Mouse (Mus musculus) limb, embryonic 14.5 days (tissue): ENCODE measurements around the gene Tex19.2. TPM values are rescaled to one million over a fixed set of nuclear protein-coding genes. Genes with fewer than 3 reads are reported as not detected.
"Not testable (repeated sequence)": the region's sequence is repeated elsewhere in the genome, so short reads cannot be mapped to it uniquely, and the experiment has no call there.

ENCODE experiments used
- ATAC-seq: fragments of 200-750 bp; cut with Nextera tagmentation; 2 replicates; pipeline ENCODE4 v1.8.0; 2017; ENCODE audit warnings: low read depth, moderate number of reproducible peaks, moderate TSS enrichment; ENCODE audit not compliant: low FRiP score
- DNase-seq: peaks from one replicate; pipeline ENCODE4 v3.0.0-alpha.2; 2015; ENCODE audit warnings: low spot score
- H3K27ac ChIP-seq: fragments of 300-500 bp; sonication (generic); replicated peaks from 2 replicates; pipeline ENCODE4 v1.5.1; 2014; ENCODE audit warnings: low read depth, mild to moderate bottlenecking, low read length, moderate library complexity, mixed read lengths
- H3K27me3 ChIP-seq: fragments of 300-500 bp; sonication (generic); 2 replicates; pipeline ENCODE4 v1.6.1; 2014; ENCODE audit warnings: low read length, mixed read lengths; ENCODE audit not compliant: control insufficient read depth, insufficient read depth
- H3K36me3 ChIP-seq: fragments of 300-500 bp; sonication (generic); 2 replicates; pipeline ENCODE4 v1.6.1; 2014; ENCODE audit warnings: mild to moderate bottlenecking, low read length, moderate library complexity, mixed read lengths; ENCODE audit not compliant: control insufficient read depth, insufficient read depth
- H3K4me1 ChIP-seq: fragments of 300-500 bp; sonication (generic); 2 replicates; pipeline ENCODE4 v1.6.1; 2014; ENCODE audit warnings: antibody characterized with exemption, low read length, mixed read lengths; ENCODE audit not compliant: control insufficient read depth, insufficient read depth
- H3K4me2 ChIP-seq: fragments of 300-500 bp; sonication (generic); replicated peaks from 2 replicates; pipeline ENCODE4 v1.6.1; 2014; ENCODE audit warnings: low read depth, mild to moderate bottlenecking, low read length, moderate library complexity; ENCODE audit not compliant: severe bottlenecking
- H3K4me3 ChIP-seq: fragments of 300-500 bp; sonication (generic); replicated peaks from 2 replicates; pipeline ENCODE4 v1.5.1; 2014; ENCODE audit warnings: low read length
- H3K9ac ChIP-seq: fragments of 300-500 bp; sonication (generic); 2 replicates; pipeline ENCODE4 v1.6.1; 2014; ENCODE audit warnings: mild to moderate bottlenecking, low read depth, low read length, moderate library complexity; ENCODE audit not compliant: severe bottlenecking
- H3K9me3 ChIP-seq: fragments of 300-500 bp; sonication (generic); 2 replicates; pipeline ENCODE4 v1.6.1; 2016; ENCODE audit warnings: low read length; ENCODE audit not compliant: control insufficient read depth
- POLR2A ChIP-seq: fragments of 200-500 bp; IDR thresholded peaks from 2 replicates; pipeline ENCODE4 v1.8.0; 2012; ENCODE audit warnings: inconsistent platforms, mild to moderate bottlenecking, moderate library complexity, borderline replicate concordance; ENCODE audit not compliant: insufficient read depth, insufficient read length; ENCODE audit errors: extremely low read depth
- WGBS: fragments of 180-500 bp; shearing (Covaris S2); extraction: QIAGEN DNeasy Blood & Tissue Kit; methylation state at CpG from one replicate; pipeline ENCODE4 v1.1.7; 2014; 5-methylcytosine and 5-hydroxymethylcytosine counted together
- polyA plus RNA-seq, 2 experiments: library from polyadenylated mRNA; depleted of rRNA in 1 of 2; stranded (reverse) in 1 of 2; unstranded in 1 of 2; fragments of >200 nt; fragmentation: Nextera tagmentation in 1 of 2; extraction: Ambion mirVana in 1 of 2; gene quantifications; 2 replicates each; pipeline versions ENCODE4 v1.2.1 to v1.2.3; 2012 to 2014

The Tex19.2 gene
- polyA plus RNA-seq, 2 experiments: 0.04 TPM; not detected in 1

DNA sequence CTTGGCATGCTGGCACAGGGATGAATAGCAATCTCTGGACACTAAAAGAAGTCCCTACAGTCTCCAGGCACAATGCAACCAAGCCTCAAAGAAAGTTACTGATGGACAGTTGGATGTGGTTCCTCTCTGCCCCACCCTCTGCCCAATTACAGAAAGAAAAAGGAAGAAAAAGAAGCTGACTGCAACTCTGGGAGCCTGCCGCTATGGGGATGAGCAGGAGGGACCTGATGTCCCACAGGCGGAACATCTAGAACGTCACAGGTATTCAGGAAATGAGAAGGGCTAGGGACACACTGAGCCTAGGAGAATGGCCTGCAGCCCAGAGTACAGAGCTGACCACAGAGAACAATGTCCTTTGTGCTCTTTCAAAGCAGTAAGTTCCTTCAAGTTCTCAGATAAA is 36.2 kb downstream of the Tex19.2 start:
- Histone ChIP-seq H3K36me3 (no peaks in the 10 kb centered on the region), H3K4me1 (no peaks in the 10 kb centered on the region), H3K27me3 (no peaks in the 10 kb centered on the region), H3K4me2 (no peak overlapping the region), H3K9me3 (no peaks in the 10 kb centered on the region), H3K9ac (no peak overlapping the region), H3K27ac (no peak overlapping the region), H3K4me3 (no peak overlapping the region)
- no peak for DNase-seq
- TF ChIP-seq POLR2A: no peak
- no peak for ATAC-seq
- WGBS: 77% methylated on average over 3 of the region's 3 CpGs

- DNase-seq: no peak
- Histone ChIP-seq H3K4me3 (no peak within 1 kb of the TSS), H3K9ac (no peak within 1 kb of the TSS), H3K27ac (no peak within 1 kb of the TSS), H3K9me3 (no peaks in the 10 kb centered on the region), H3K4me1 (no peaks in the 10 kb centered on the region), H3K27me3 (no peaks in the 10 kb centered on the region), H3K4me2 (no peak within 1 kb of the TSS), H3K36me3 (no peaks in the 10 kb centered on the region)
- WGBS: 55% methylated on average over 3 of the region's 3 CpGs
- no peak for ATAC-seq
- no peak for TF ChIP-seq POLR2A
Observed at GRCm38 (mm10) chr11:121081120-121081519, 37.4 kb downstream of the Tex19.2 start, which contains the start of gene Sectm1a. Sectm1a (minus strand) TSS chr11:121081220.

- no peak for TF ChIP-seq POLR2A
- Histone ChIP-seq H3K27me3 (no peaks in the 10 kb centered on the region), H3K4me2 (no peak overlapping the region), H3K36me3 (no peaks in the 10 kb centered on the region), H3K4me1 (no peaks in the 10 kb centered on the region), H3K9me3 (no peaks in the 10 kb centered on the region), H3K9ac (no peak overlapping the region), H3K27ac (no peak overlapping the region), H3K4me3 (no peak overlapping the region)
- DNase-seq (no peak), ATAC-seq (no peak)
- 92% methylated on average over 8 of the region's 8 CpGs for WGBS
Observed at GRCm38 (mm10) chr11:121080330-121080729, 38.1 kb downstream of the Tex19.2 start.

DNA sequence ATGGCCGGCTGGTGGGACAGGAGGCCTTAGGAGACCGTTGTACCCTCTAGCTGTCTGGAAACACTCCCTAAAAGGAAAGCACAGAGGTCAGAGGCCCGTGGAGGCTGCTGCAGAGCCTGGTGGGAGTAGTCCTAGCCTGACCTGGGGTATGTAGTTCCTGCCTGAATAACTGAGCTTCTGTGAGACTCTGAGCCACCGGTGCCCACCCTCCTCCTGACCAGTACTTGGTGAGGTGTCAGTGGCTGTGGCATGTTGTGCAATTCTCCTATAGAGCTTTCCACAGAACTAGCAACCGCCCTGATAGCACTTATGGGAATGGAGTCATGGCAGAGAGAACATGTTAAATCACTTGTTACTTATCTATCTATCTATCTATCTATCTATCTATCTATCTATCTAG is 42.8 kb downstream of the Tex19.2 start:
- no peak for TF ChIP-seq POLR2A
- Histone ChIP-seq H3K9me3 (no peaks in the 10 kb centered on the region), H3K9ac (no peak overlapping the region), H3K4me2 (no peak overlapping the region), H3K27ac (no peak overlapping the region), H3K4me3 (no peak overlapping the region), H3K4me1 (no peaks in the 10 kb centered on the region), H3K36me3 (no peaks in the 10 kb centered on the region), H3K27me3 (no peaks in the 10 kb centered on the region)
- no peak for ATAC-seq
- WGBS: 78% methylated on average over 5 of the region's 5 CpGs
- DNase-seq: no peak

GRCm38 (mm10) chr11:121069662-121070061 is 48.8 kb downstream of the Tex19.2 start:
- H3K4me2 ChIP-seq, H3K4me1 ChIP-seq, H3K27ac ChIP-seq, H3K4me3 ChIP-seq, DNase-seq, H3K27me3 ChIP-seq, ATAC-seq, H3K9ac ChIP-seq, H3K9me3 ChIP-seq, H3K36me3 ChIP-seq: not testable (repeated sequence)
- 92% methylated on average over 11 of the region's 16 CpGs for WGBS

GRCm38 (mm10) chr11:121067895-121068294 is 50.6 kb downstream of the Tex19.2 start:
- TF ChIP-seq POLR2A: no peak
- DNase-seq (no peak), ATAC-seq (no peak)
- H3K4me2 ChIP-seq: no peak overlapping the region
- no peak overlapping the region for H3K9ac ChIP-seq
- WGBS: 94% methylated on average over 2 of the region's 2 CpGs
- no peak overlapping the region for H3K4me3 ChIP-seq
- no peak overlapping the region for H3K27ac ChIP-seq
- H3K27me3 ChIP-seq: no peaks in the 10 kb centered on the region
- H3K4me1 ChIP-seq: no peaks in the 10 kb centered on the region
- no peaks in the 10 kb centered on the region for H3K36me3 ChIP-seq
- H3K9me3 ChIP-seq: no peaks in the 10 kb centered on the region

Other genes with a start within 250 kb of the Tex19.2 start
- 5.4 and 7.1 TPM in 2 replicates for gene Ccdc57, start 185.8 kb downstream of the Tex19.2 start, polyA plus RNA-seq (2012; rRNA removed)
- 3.8 and 5.1 TPM in 2 replicates for gene Ccdc57, start 185.8 kb downstream of the Tex19.2 start, polyA plus RNA-seq (2014; fragmentation: Nextera tagmentation; extraction: Ambion mirVana)
- 69.5 and 111 TPM in 2 replicates for gene Slc16a3, start 170.2 kb downstream of the Tex19.2 start, polyA plus RNA-seq (2012; rRNA removed)
- 36.3 and 36.4 TPM in 2 replicates for gene Slc16a3, start 170.2 kb downstream of the Tex19.2 start, polyA plus RNA-seq (2014; fragmentation: Nextera tagmentation; extraction: Ambion mirVana)
- 140 and 148 TPM in 2 replicates for gene Csnk1d, start 127.3 kb downstream of the Tex19.2 start, polyA plus RNA-seq (2012; rRNA removed)
- 65.8 and 74.9 TPM in 2 replicates for gene Csnk1d, start 127.3 kb downstream of the Tex19.2 start, polyA plus RNA-seq (2014; fragmentation: Nextera tagmentation; extraction: Ambion mirVana)
- gene Cd7, start 79.3 kb downstream of the Tex19.2 start, polyA plus RNA-seq (2012; rRNA removed): 0.36 and 0.69 TPM in 2 replicates
- gene Cd7, start 79.3 kb downstream of the Tex19.2 start, polyA plus RNA-seq (2014; fragmentation: Nextera tagmentation; extraction: Ambion mirVana): 0.19 and 0.21 TPM in 2 replicates
- 0.12 TPM in 1 of 2 replicates, not detected in the other for gene Sectm1b, start 55.1 kb downstream of the Tex19.2 start, polyA plus RNA-seq (2012; rRNA removed)
- gene Sectm1b, start 55.1 kb downstream of the Tex19.2 start, polyA plus RNA-seq (2014; fragmentation: Nextera tagmentation; extraction: Ambion mirVana): not detected in 2 replicates
- gene Sectm1a, start 37.5 kb downstream of the Tex19.2 start, polyA plus RNA-seq (2012; rRNA removed): 1.0 and 1.2 TPM in 2 replicates
- 0.76 and 1.3 TPM in 2 replicates for gene Sectm1a, start 37.5 kb downstream of the Tex19.2 start, polyA plus RNA-seq (2014; fragmentation: Nextera tagmentation; extraction: Ambion mirVana)
- gene Tex19.1, start 27.5 kb upstream of the Tex19.2 start, polyA plus RNA-seq (2012; rRNA removed): 0.06 and 0.10 TPM in 2 replicates
- gene Tex19.1, start 27.5 kb upstream of the Tex19.2 start, polyA plus RNA-seq (2014; fragmentation: Nextera tagmentation; extraction: Ambion mirVana): not detected in 2 replicates
- 2.1 and 3.1 TPM in 2 replicates for gene Uts2r, start 41.6 kb upstream of the Tex19.2 start, polyA plus RNA-seq (2012; rRNA removed)
- gene Uts2r, start 41.6 kb upstream of the Tex19.2 start, polyA plus RNA-seq (2014; fragmentation: Nextera tagmentation; extraction: Ambion mirVana): 1.0 and 1.4 TPM in 2 replicates
- 45.5 and 52.2 TPM in 2 replicates for gene Hexdc, start 85.8 kb upstream of the Tex19.2 start, polyA plus RNA-seq (2012; rRNA removed)
- gene Hexdc, start 85.8 kb upstream of the Tex19.2 start, polyA plus RNA-seq (2014; fragmentation: Nextera tagmentation; extraction: Ambion mirVana): 8.4 and 12.5 TPM in 2 replicates
- gene Ogfod3, start 86.0 kb upstream of the Tex19.2 start, polyA plus RNA-seq (2012; rRNA removed): 12.5 and 12.7 TPM in 2 replicates
- gene Ogfod3, start 86.0 kb upstream of the Tex19.2 start, polyA plus RNA-seq (2014; fragmentation: Nextera tagmentation; extraction: Ambion mirVana): 21.8 and 22.4 TPM in 2 replicates
- 47.1 and 50.4 TPM in 2 replicates for gene Cybc1, start 110.6 kb upstream of the Tex19.2 start, polyA plus RNA-seq (2012; rRNA removed)
- 41.3 and 49.6 TPM in 2 replicates for gene Cybc1, start 110.6 kb upstream of the Tex19.2 start, polyA plus RNA-seq (2014; fragmentation: Nextera tagmentation; extraction: Ambion mirVana)
- 44.1 and 52.3 TPM in 2 replicates for gene Narf, start 118.6 kb upstream of the Tex19.2 start, polyA plus RNA-seq (2012; rRNA removed)
- 49.4 and 58.5 TPM in 2 replicates for gene Narf, start 118.6 kb upstream of the Tex19.2 start, polyA plus RNA-seq (2014; fragmentation: Nextera tagmentation; extraction: Ambion mirVana)
- gene Foxk2, start 141.3 kb upstream of the Tex19.2 start, polyA plus RNA-seq (2012; rRNA removed): 43.7 and 54.2 TPM in 2 replicates
- 11.1 and 13.7 TPM in 2 replicates for gene Foxk2, start 141.3 kb upstream of the Tex19.2 start, polyA plus RNA-seq (2014; fragmentation: Nextera tagmentation; extraction: Ambion mirVana)
- gene Wdr45b, start 235.8 kb upstream of the Tex19.2 start, polyA plus RNA-seq (2012; rRNA removed): 94.5 and 110 TPM in 2 replicates
- 113 and 116 TPM in 2 replicates for gene Wdr45b, start 235.8 kb upstream of the Tex19.2 start, polyA plus RNA-seq (2014; fragmentation: Nextera tagmentation; extraction: Ambion mirVana)